Mouse (Mus musculus) liver, embryonic 16.5 days (tissue): ENCODE measurements around the gene Nr6a1. TPM values are rescaled to one million over a fixed set of nuclear protein-coding genes. Genes with fewer than 3 reads are reported as not detected.

Source experiments
- ATAC-seq: fragments of 200-750 bp; cut with Nextera tagmentation; 2 replicates; pipeline ENCODE4 v1.8.0; 2017; ENCODE audit warnings: low read depth, mild to moderate bottlenecking, moderate number of reproducible peaks, moderate library complexity
- H3K27ac ChIP-seq: fragments of 300-500 bp; sonication (generic); 2 replicates; pipeline ENCODE4 v1.5.1; 2014; ENCODE audit warnings: mild to moderate bottlenecking, low read length
- H3K27me3 ChIP-seq: fragments of 300-500 bp; sonication (generic); 2 replicates; pipeline ENCODE4 v1.6.1; 2014; ENCODE audit warnings: low read depth, low read length, mixed read lengths; ENCODE audit not compliant: control insufficient read depth, insufficient read depth
- H3K36me3 ChIP-seq: fragments of 300-500 bp; sonication (generic); 2 replicates; pipeline ENCODE4 v1.6.1; 2014; ENCODE audit warnings: mild to moderate bottlenecking; ENCODE audit not compliant: control insufficient read depth, insufficient read depth
- H3K4me1 ChIP-seq: fragments of 300-500 bp; sonication (generic); 2 replicates; pipeline ENCODE4 v1.6.1; 2014; ENCODE audit warnings: low read depth, low read length, mixed read lengths; ENCODE audit not compliant: control insufficient read depth
- H3K4me2 ChIP-seq: fragments of 300-500 bp; sonication (generic); 2 replicates; pipeline ENCODE4 v1.6.1; 2014; ENCODE audit warnings: low read depth, low read length, mixed read lengths
- H3K4me3 ChIP-seq: fragments of 300-500 bp; sonication (generic); 2 replicates; pipeline ENCODE4 v1.5.1; 2014; ENCODE audit warnings: low read depth, mild to moderate bottlenecking, low read length
- H3K9ac ChIP-seq: fragments of 300-500 bp; sonication (generic); 2 replicates; pipeline ENCODE4 v1.6.1; 2014; ENCODE audit warnings: low read depth, low read length
- H3K9me3 ChIP-seq: fragments of 300-500 bp; sonication (generic); replicated peaks from 2 replicates; pipeline ENCODE4 v1.6.1; 2016; ENCODE audit warnings: low read length; ENCODE audit not compliant: control insufficient read depth
- WGBS: fragments of 180-500 bp; shearing (Covaris S2); extraction: QIAGEN DNeasy Blood & Tissue Kit; methylation state at CpG from one replicate; pipeline ENCODE4 v1.1.7; 2014; ENCODE audit not compliant: insufficient replicate concordance; 5-methylcytosine and 5-hydroxymethylcytosine counted together
- polyA plus RNA-seq: library from polyadenylated mRNA; unstranded; fragments of >200 nt; fragmentation: Nextera tagmentation; extraction: Ambion mirVana; gene quantifications from 2 replicates; pipeline ENCODE4 v1.2.1, GENCODE M21; 2015

Nr6a1 gene
- polyA plus RNA-seq, 1 experiment from 2014 or later, result 0.94 TPM

- Histone ChIP-seq H3K27ac (no peak overlapping the region), H3K36me3 (no peaks in the 10 kb centered on the region), H3K4me3 (no peak overlapping the region), H3K4me2 (no peak overlapping the region), H3K27me3 (peaks cover 8% of the 10 kb centered on the region), H3K4me1 (peaks cover 22% of the 10 kb centered on the region), H3K9ac (no peak overlapping the region), H3K9me3 (no peaks in the 10 kb centered on the region)
- no peak for ATAC-seq
- 56% methylated on average over 2 of the region's 2 CpGs for WGBS
Observed at GRCm38 (mm10) chr2:38930269-38930668, 2.8 kb upstream of the Nr6a1 start.

DNA sequence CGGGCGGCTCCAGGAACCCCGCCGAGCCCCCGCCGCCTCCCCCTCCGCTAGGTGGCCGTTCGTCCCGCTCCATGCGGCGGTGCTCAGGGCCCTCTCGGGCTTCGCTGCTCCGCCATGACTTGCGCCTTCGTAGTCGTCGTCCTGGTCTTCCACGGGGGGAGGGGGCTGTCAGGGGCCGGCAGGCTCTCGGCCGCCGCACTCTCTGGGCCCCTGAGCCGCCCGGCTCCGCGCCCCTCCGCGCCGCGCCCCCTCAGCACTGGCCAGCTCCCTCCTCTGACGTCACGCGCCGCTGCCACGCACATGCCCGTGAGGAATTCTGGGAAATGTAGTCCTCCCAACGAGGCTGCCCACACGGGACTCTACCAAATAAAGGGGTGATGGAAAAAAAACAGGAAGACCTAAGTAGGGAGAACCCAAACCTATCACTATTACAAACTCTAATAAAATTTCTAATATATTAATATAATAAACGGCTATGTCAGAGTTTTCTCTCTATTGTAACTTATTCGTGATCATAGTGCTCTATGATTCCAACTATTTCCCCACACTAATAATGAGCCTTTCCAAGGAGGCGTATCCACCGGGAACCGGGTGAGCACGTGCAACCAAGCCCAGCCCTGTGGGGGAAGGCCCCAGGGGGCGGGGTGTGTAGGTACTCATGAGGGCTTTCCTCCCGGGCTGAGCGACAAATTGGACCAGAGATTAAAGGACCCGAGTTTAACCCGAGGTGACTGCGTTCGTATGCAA lies 1.2 kb downstream of the Nr6a1 start:
- peak; percentile 96 for ATAC-seq
- H3K4me3 ChIP-seq, result peak overlapping the region; percentile 85
- peaks cover 12% of the 10 kb centered on the region for H3K4me1 ChIP-seq
- peak overlapping the region; percentile 64 for H3K9ac ChIP-seq
- no peaks in the 10 kb centered on the region for H3K9me3 ChIP-seq
- under 1% methylated on average over 51 of the region's 53 CpGs for WGBS
- H3K4me2 ChIP-seq, result peak overlapping the region; percentile 97
- H3K36me3 ChIP-seq, result no peaks in the 10 kb centered on the region
- H3K27ac ChIP-seq, result peak overlapping the region; percentile 37; the same call in 1 of the 2 replicates
- H3K27me3 ChIP-seq, result peaks cover 26% of the 10 kb centered on the region

DNA sequence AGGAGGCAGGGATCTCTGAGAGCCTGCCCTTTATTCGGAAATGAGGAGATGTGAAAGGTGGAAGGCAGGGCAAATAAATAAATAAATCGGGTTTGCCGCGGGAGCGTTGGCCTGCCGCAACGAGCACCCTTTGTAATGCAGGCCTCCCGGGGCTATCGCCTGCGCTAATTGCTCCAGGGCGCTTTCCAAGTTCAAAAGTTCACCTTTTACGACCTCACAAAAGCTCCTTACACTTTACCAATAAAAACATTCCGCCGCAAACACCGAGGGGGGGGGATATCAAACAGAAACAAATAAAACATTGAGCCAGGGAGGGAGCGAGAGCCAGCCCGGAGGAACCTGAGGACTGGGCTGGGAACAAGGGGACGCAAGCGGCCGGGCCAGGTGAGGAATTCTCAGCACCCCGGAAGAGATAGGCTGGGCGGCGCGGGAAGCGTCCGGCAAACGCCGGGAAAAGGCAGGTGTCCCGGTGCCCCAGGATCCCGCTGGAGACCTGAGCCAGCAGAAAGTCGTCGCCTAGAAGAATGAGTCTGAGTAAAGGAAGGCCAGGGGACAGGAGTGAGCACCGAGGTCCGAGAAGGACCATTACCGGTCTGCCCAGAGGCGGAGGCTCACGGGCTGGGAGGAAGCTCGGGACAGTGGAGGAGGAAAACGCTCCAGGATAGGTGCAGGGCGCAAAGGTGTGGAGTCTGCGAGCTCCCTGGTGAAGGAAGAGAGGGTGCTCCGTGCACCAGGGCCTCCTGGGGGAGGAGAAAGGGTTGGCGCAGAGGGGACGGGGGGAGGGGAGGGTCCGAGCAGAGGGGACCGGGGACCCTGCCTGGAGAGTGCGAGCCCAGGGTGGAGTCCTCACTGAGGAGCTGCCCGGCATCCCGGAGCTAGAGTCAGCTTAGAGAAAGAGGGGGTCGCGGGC lies 2.1 kb downstream of the Nr6a1 start:
- H3K4me2 ChIP-seq, result peak overlapping the region; percentile 97
- peaks cover 26% of the 10 kb centered on the region for H3K27me3 ChIP-seq
- H3K27ac ChIP-seq, result 0 out of 2 replicates have a peak overlapping the region, but pooled peaks have one; percentile 14
- under 1% methylated on average over 51 of the region's 51 CpGs for WGBS
- H3K9me3 ChIP-seq, result no peaks in the 10 kb centered on the region
- H3K36me3 ChIP-seq, result no peaks in the 10 kb centered on the region
- peak; percentile 12 for ATAC-seq
- peak overlapping the region; percentile 64 for H3K9ac ChIP-seq
- peaks cover 11% of the 10 kb centered on the region for H3K4me1 ChIP-seq
- peak overlapping the region; percentile 85 for H3K4me3 ChIP-seq

DNA sequence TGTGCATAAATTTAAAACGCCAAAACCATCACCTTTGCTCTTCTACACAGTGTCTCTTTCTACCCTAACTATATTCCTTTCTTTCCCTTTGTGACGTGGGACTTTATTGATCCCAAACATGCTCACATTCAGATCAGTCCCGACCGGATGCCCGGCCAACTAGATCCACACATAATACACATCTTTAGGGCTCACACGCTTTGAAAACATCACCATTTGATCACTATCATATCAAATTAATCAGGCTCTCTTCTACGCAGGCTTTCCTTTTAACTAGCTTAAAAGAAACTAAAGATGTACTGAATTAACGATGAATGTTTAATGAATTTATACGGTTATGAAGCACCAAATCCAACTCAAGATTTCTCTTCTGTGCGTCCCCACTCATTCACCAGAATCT lies 2.9 kb downstream of the Nr6a1 start:
- Histone ChIP-seq H3K27ac (no peak overlapping the region), H3K36me3 (no peaks in the 10 kb centered on the region), H3K9ac (no peak overlapping the region), H3K9me3 (no peaks in the 10 kb centered on the region), H3K27me3 (peaks cover 26% of the 10 kb centered on the region), H3K4me1 (peaks cover 11% of the 10 kb centered on the region), H3K4me2 (peak overlapping the region; percentile 97), H3K4me3 (peak overlapping the region; percentile 85)
- no peak for ATAC-seq
- 16% methylated on average over 10 of the region's 10 CpGs for WGBS

GRCm38 (mm10) chr2:38923911-38924310 lies 3.6 kb downstream of the Nr6a1 start:
- no peaks in the 10 kb centered on the region for H3K36me3 ChIP-seq
- no peak overlapping the region for H3K4me3 ChIP-seq
- peaks cover 26% of the 10 kb centered on the region for H3K27me3 ChIP-seq
- no peak overlapping the region for H3K4me2 ChIP-seq
- H3K27ac ChIP-seq, result no peak overlapping the region
- H3K4me1 ChIP-seq, result peaks cover 11% of the 10 kb centered on the region
- 56% methylated on average over 2 of the region's 2 CpGs for WGBS
- no peaks in the 10 kb centered on the region for H3K9me3 ChIP-seq
- H3K9ac ChIP-seq, result no peak overlapping the region
- no peak for ATAC-seq

GRCm38 (mm10) chr2:38923471-38923870 lies 4.0 kb downstream of the Nr6a1 start:
- no peak for ATAC-seq
- peaks cover 26% of the 10 kb centered on the region for H3K27me3 ChIP-seq
- H3K4me1 ChIP-seq, result peaks cover 11% of the 10 kb centered on the region
- H3K9me3 ChIP-seq, result no peaks in the 10 kb centered on the region
- H3K4me2 ChIP-seq, result no peak overlapping the region
- no peaks in the 10 kb centered on the region for H3K36me3 ChIP-seq
- H3K4me3 ChIP-seq, result no peak overlapping the region
- no peak overlapping the region for H3K9ac ChIP-seq
- 39% methylated on average over 3 of the region's 3 CpGs for WGBS
- no peak overlapping the region for H3K27ac ChIP-seq

- Histone ChIP-seq H3K27ac (no peak overlapping the region), H3K9me3 (no peaks in the 10 kb centered on the region), H3K4me2 (no peak overlapping the region), H3K4me1 (peaks cover 6% of the 10 kb centered on the region), H3K9ac (no peak overlapping the region), H3K36me3 (no peaks in the 10 kb centered on the region), H3K4me3 (no peak overlapping the region), H3K27me3 (peaks cover 26% of the 10 kb centered on the region)
- ATAC-seq, result no peak
- 39% methylated on average over 1 of the region's 1 CpGs for WGBS
Observed at GRCm38 (mm10) chr2:38921374-38921773, 6.1 kb downstream of the Nr6a1 start.

DNA sequence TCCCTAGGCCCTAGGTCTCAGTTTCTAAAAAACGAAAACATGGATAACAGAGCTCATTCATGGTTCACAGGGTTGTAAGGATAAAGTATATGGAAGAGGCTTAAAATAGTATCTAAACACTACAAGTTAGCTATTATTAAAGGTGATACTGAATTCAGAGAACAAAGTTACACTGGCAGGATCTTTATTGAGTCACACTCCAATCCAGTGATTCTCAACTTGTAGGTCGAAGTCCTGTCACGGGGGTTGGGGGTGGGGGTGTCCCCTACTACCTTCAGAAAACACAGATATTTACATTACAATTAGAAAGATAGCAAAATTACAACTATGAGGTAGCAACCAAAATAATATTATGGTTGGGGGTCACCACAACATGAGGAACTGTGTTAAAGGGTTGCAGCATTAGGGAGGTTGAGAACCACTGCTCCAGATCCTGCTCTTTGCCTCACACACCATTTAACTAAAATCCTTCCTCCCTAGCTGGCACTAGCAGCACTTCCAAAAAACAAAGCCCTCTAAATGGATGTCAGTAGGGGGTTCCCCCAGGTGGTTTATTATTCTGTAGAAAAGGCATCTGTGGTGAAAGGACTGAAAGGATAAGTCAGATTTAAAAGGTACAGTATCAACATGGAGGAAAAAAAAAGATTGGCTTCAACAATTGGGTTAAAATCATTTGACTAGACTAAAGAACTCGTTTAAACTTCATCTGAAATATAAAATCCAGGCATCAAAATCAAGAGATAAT lies 10.4 kb downstream of the Nr6a1 start:
- Histone ChIP-seq H3K27me3 (no peaks in the 10 kb centered on the region), H3K36me3 (no peaks in the 10 kb centered on the region), H3K4me2 (no peak overlapping the region), H3K27ac (no peak overlapping the region), H3K4me1 (no peaks in the 10 kb centered on the region), H3K9ac (no peak overlapping the region), H3K9me3 (no peaks in the 10 kb centered on the region), H3K4me3 (no peak overlapping the region)
- ATAC-seq, result no peak
- WGBS, result 47% methylated on average over 4 of the region's 4 CpGs
